Mouse (Mus musculus): ENCODE results near the gene Saa1. TPM values are rescaled to one million over a fixed set of nuclear protein-coding genes. Genes with fewer than 3 reads are reported as not detected.

Saa1 gene
- polyA plus RNA-seq, 1 experiment: not detected

DNA sequence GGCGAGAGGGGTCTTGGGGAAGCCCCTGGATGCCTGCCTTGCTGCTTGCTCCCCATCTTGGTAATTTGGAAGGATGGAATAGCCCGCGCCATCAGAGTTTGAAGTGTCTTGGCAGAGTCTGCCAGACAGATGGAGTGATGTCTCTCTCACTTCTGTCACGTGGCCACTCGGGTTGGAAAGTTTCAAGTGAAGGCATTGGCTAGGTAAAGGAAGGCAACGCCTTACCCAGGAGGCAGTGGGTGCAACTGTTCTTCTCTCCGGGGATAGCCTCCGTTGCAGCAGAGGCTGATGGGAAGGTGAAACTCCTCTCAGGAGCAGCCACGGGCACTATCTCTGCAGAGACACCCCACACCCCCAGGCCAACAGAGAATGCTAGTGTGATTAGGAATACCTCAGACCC is 22.3 kb downstream of the Saa1 start:
- Histone ChIP-seq H3K9me3 (no peaks in the 10 kb centered on the region), H3K27me3 (replicated peaks) (peaks cover 59% of the 10 kb centered on the region), H3K4me1 (peaks cover 21% of the 10 kb centered on the region), H3K36me3 (replicated peaks; ENCODE audit: low read length) (no peaks in the 10 kb centered on the region), H3K4me3 (replicated peaks) (no peak overlapping the region)
- TF ChIP-seq FLI1 (IDR thresholded peaks at IDR 0.05; ENCODE audit: low read length) (no peak), GATA1 (IDR thresholded peaks at IDR 0.05; ENCODE audit: borderline replicate concordance, low read length) (no peak)

DNA sequence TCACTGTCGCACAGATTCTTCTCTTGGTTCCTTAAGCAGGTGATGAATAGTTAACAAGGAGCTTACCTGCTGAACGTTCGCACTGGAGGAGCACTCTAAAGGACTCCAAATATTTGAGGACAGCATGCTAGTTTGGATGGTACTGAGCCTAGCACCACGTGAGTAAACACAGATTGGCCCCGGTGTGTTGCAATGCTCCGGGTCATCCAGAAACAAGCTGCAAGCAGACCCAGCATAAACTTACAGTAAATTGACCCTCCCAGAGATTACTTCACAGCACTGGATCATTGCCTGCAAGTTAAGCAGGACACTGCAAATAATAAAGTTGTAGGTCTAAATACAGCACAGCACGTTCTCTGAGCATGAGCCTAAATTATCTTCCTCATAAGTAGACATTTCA is 23.3 kb downstream of the Saa1 start:
- no peak for TF ChIP-seq GATA1 (IDR thresholded peaks at IDR 0.05; ENCODE audit: borderline replicate concordance, low read length)
- no peak for TF ChIP-seq FLI1 (IDR thresholded peaks at IDR 0.05; ENCODE audit: low read length)
- Histone ChIP-seq H3K27me3 (replicated peaks) (peaks cover 54% of the 10 kb centered on the region), H3K4me1 (peaks cover 26% of the 10 kb centered on the region), H3K4me3 (replicated peaks) (no peak overlapping the region), H3K9me3 (no peaks in the 10 kb centered on the region), H3K36me3 (replicated peaks; ENCODE audit: low read length) (no peaks in the 10 kb centered on the region)

DNA sequence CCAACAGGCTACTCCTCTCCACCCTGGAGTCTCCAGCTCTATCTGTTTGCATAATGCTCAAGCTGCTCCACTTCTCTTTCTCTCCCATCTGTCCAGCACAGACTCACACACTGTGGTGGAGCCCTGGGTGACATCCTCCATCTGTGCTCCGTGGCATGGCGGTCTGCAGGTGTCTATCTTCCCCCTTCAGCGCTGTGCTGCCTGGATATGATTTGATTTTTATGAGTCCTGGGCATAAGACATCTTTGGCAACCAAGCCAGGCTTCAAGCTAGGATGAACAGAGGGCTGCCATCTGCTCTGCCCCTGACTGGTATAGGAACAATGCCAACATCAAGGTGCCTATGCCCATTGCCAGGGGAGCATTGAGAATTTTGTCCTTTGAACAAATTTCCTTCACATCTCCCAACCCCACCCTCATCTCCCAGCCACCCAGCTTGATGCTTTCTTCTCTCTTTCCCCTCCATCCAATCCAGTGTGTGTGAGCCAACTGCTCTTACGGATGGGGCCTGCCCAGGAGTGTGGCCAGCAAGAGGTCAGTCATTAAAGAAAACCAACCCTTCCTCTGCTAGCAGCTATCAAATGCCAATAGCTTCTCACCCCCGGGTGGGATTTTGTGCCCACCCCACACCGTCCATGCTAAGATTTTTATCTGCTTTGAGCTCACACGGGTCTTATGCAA is 24.0 kb downstream of the Saa1 start:
- Histone ChIP-seq H3K36me3 (replicated peaks; ENCODE audit: low read length) (no peaks in the 10 kb centered on the region), H3K9me3 (no peaks in the 10 kb centered on the region), H3K4me3 (replicated peaks) (no peak overlapping the region), H3K27me3 (replicated peaks) (peaks cover 47% of the 10 kb centered on the region), H3K4me1 (peaks cover 26% of the 10 kb centered on the region)
- TF ChIP-seq FLI1 (IDR thresholded peaks at IDR 0.05; ENCODE audit: low read length) (no peak), GATA1 (IDR thresholded peaks at IDR 0.05; ENCODE audit: borderline replicate concordance, low read length) (no peak)

GRCm38 (mm10) chr7:46716897-46717296 is 25.9 kb downstream of the Saa1 start:
- Histone ChIP-seq H3K4me1 (peaks cover 39% of the 10 kb centered on the region), H3K9me3 (no peaks in the 10 kb centered on the region), H3K36me3 (replicated peaks; ENCODE audit: low read length) (no peaks in the 10 kb centered on the region), H3K4me3 (replicated peaks) (no peak overlapping the region), H3K27me3 (replicated peaks) (peaks cover 42% of the 10 kb centered on the region)
- TF ChIP-seq FLI1 (IDR thresholded peaks at IDR 0.05; ENCODE audit: low read length): no peak

- Histone ChIP-seq H3K9me3 (no peaks in the 10 kb centered on the region), H3K4me1 (peaks cover 45% of the 10 kb centered on the region), H3K4me3 (replicated peaks) (no peak within 1 kb of the TSS), H3K27me3 (replicated peaks) (peaks cover 30% of the 10 kb centered on the region), H3K36me3 (replicated peaks; ENCODE audit: low read length) (no peaks in the 10 kb centered on the region)
- TF ChIP-seq FLI1 (IDR thresholded peaks at IDR 0.05; ENCODE audit: low read length) (no peak), GATA1 (IDR thresholded peaks at IDR 0.05; ENCODE audit: borderline replicate concordance, low read length) (no peak)
These were observed 27.2 kb downstream of the Saa1 start, which contains the start of gene Saa3 for GRCm38 (mm10) chr7:46715600-46715999. Gene Saa3, minus strand, starts transcription at chr7:46715700.

DNA sequence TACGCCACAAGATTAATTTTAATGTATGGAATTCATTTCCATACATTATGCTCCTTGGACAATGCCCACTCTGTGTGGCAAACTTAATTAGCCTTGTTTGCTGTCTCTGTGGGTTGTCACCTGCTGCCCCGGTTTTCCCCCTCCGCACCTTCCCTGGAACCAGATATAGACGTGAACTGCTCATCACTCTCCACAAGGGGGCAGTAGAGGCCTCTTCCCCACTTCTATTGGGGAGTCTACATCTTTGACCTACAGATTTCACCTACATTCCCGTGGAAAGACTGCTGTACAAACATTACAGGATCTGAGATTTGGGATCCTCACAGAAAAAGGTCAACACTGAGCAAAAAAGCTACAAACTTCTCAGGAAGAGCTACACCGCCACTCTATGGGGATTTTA is 28.3 kb downstream of the Saa1 start:
- no peak for TF ChIP-seq GATA1 (IDR thresholded peaks at IDR 0.05; ENCODE audit: borderline replicate concordance, low read length)
- no peak for TF ChIP-seq FLI1 (IDR thresholded peaks at IDR 0.05; ENCODE audit: low read length)
- peaks cover 48% of the 10 kb centered on the region for H3K4me1 ChIP-seq
- peaks cover 20% of the 10 kb centered on the region for H3K27me3 ChIP-seq (replicated peaks)
- peak overlapping the region; percentile 12 for H3K4me3 ChIP-seq (replicated peaks)
- H3K9me3 ChIP-seq: no peaks in the 10 kb centered on the region
- no peaks in the 10 kb centered on the region for H3K36me3 ChIP-seq (replicated peaks; ENCODE audit: low read length)

DNA sequence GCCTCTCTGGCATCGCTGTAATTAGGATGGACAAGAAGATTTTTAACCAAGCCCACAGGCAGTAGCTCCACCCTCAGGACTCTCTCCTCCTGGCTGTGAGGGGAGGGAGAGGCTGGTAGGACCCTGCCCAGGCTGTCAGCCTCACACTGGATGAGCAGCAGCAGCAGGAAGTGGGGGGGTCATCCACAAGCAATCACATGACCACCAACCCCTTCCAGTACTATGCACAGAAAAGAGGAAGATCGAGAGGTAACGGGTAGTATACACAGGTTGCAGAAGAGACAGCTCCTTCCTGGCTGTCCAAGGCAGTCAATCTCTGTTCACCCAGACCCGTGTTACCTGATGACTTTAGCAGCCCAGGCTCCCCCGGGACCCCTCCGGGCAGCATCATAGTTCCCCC is 30.5 kb downstream of the Saa1 start:
- H3K9me3 ChIP-seq: no peaks in the 10 kb centered on the region
- TF ChIP-seq GATA1 (IDR thresholded peaks at IDR 0.05; ENCODE audit: borderline replicate concordance, low read length) (no peak), FLI1 (IDR thresholded peaks at IDR 0.05; ENCODE audit: low read length) (no peak)
- H3K36me3 ChIP-seq (replicated peaks; ENCODE audit: low read length): peaks cover 11% of the 10 kb centered on the region
- peaks cover 59% of the 10 kb centered on the region for H3K4me1 ChIP-seq
- H3K4me3 ChIP-seq (replicated peaks): peak overlapping the region; percentile 74
- H3K27me3 ChIP-seq (replicated peaks): peaks cover 3% of the 10 kb centered on the region

GRCm38 (mm10) chr7:46710390-46710844 is 32.4 kb downstream of the Saa1 start, which contains the start of gene Saal1:
Gene Saal1, minus strand, starts transcription at chr7:46710680.
- Histone ChIP-seq H3K4me3 (replicated peaks) (peak within 1 kb of the TSS; percentile 100), H3K9me3 (no peaks in the 10 kb centered on the region), H3K36me3 (replicated peaks; ENCODE audit: low read length) (peaks cover 29% of the 10 kb centered on the region), H3K4me1 (peaks cover 58% of the 10 kb centered on the region), H3K27me3 (replicated peaks) (no peaks in the 10 kb centered on the region)
- TF ChIP-seq GATA1 (IDR thresholded peaks at IDR 0.05; ENCODE audit: borderline replicate concordance, low read length) (no peak), FLI1 (IDR thresholded peaks at IDR 0.05; ENCODE audit: low read length) (peak; percentile 38; the same call in 1 of the 2 replicates)

- Histone ChIP-seq H3K9me3 (no peaks in the 10 kb centered on the region), H3K36me3 (replicated peaks; ENCODE audit: low read length) (peaks cover 94% of the 10 kb centered on the region), H3K27me3 (replicated peaks) (no peaks in the 10 kb centered on the region), H3K4me1 (peaks cover 23% of the 10 kb centered on the region), H3K4me3 (replicated peaks) (no peak overlapping the region)
- TF ChIP-seq GATA1 (IDR thresholded peaks at IDR 0.05; ENCODE audit: borderline replicate concordance, low read length): no peak
- TF ChIP-seq FLI1 (IDR thresholded peaks at IDR 0.05; ENCODE audit: low read length): no peak
These were observed 42.2 kb downstream of the Saa1 start for GRCm38 (mm10) chr7:46700521-46701025.

GRCm38 (mm10) chr7:46696754-46697153 is 46.0 kb downstream of the Saa1 start:
- H3K36me3 ChIP-seq (replicated peaks; ENCODE audit: low read length): peaks cover 73% of the 10 kb centered on the region
- no peaks in the 10 kb centered on the region for H3K27me3 ChIP-seq (replicated peaks)
- H3K4me1 ChIP-seq: peaks cover 12% of the 10 kb centered on the region
- H3K9me3 ChIP-seq: no peaks in the 10 kb centered on the region
- H3K4me3 ChIP-seq (replicated peaks): peak overlapping the region; percentile 18
- no peak for TF ChIP-seq FLI1 (IDR thresholded peaks at IDR 0.05; ENCODE audit: low read length)
- no peak for TF ChIP-seq GATA1 (IDR thresholded peaks at IDR 0.05; ENCODE audit: borderline replicate concordance, low read length)

Other genes starting within 250 kb of the Saa1 start
- gene Sergef, start 103.2 kb downstream of the Saa1 start, polyA plus RNA-seq (2012; ENCODE audit: insufficient read depth, low replicate concordance): 2.4 TPM in 1 of 2 replicates, not detected in the other
- gene Tph1, start 70.4 kb downstream of the Saa1 start, polyA plus RNA-seq (2012; ENCODE audit: insufficient read depth, low replicate concordance): 0.11 TPM in 1 of 2 replicates, not detected in the other
- gene Saal1, start 32.3 kb downstream of the Saa1 start, polyA plus RNA-seq (2012; ENCODE audit: insufficient read depth, low replicate concordance): 2.7 TPM in 1 of 2 replicates, not detected in the other
- 99.8 TPM in 1 of 2 replicates, not detected in the other for gene Saa3, start 27.3 kb downstream of the Saa1 start, polyA plus RNA-seq (2012; ENCODE audit: insufficient read depth, low replicate concordance)
- gene Saa4, start 10.4 kb downstream of the Saa1 start, polyA plus RNA-seq (2012; ENCODE audit: insufficient read depth, low replicate concordance): not detected in 2 replicates
- not detected in 2 replicates for gene Saa2, start 8.8 kb upstream of the Saa1 start, polyA plus RNA-seq (2012; ENCODE audit: insufficient read depth, low replicate concordance)
- 0.49 and 1.0 TPM in 2 replicates for gene Hps5, start 53.1 kb upstream of the Saa1 start, polyA plus RNA-seq (2012; ENCODE audit: insufficient read depth, low replicate concordance)
- 14.5 and 19.9 TPM in 2 replicates for gene Gtf2h1, start 53.1 kb upstream of the Saa1 start, polyA plus RNA-seq (2012; ENCODE audit: insufficient read depth, low replicate concordance)
- gene Ldha, start 98.5 kb upstream of the Saa1 start, polyA plus RNA-seq (2012; ENCODE audit: insufficient read depth, low replicate concordance): 1,655 and 1,832 TPM in 2 replicates
- 0.35 TPM in 1 of 2 replicates, not detected in the other for gene Ldhc, start 118.2 kb upstream of the Saa1 start, polyA plus RNA-seq (2012; ENCODE audit: insufficient read depth, low replicate concordance)
- 23.2 and 42.8 TPM in 2 replicates for gene Tsg101, start 177.0 kb upstream of the Saa1 start, polyA plus RNA-seq (2012; ENCODE audit: insufficient read depth, low replicate concordance)
- 0.04 TPM in 1 of 2 replicates, not detected in the other for gene Uevld, start 215.5 kb upstream of the Saa1 start, polyA plus RNA-seq (2012; ENCODE audit: insufficient read depth, low replicate concordance)
- not detected in 2 replicates for gene Gm9999, start 240.6 kb upstream of the Saa1 start, polyA plus RNA-seq (2012; ENCODE audit: insufficient read depth, low replicate concordance)